Mouse (Mus musculus) embryo, embryonic 9.5 days (tissue): Measurements from ENCODE around the gene Dhrs9.
"Not testable (repeated sequence)": the region's sequence is repeated elsewhere in the genome, so short reads cannot be mapped to it uniquely, and the experiment has no call there.

Experiments used
- DNase-seq: peaks from one replicate; pipeline ENCODE4 v3.0.0-alpha.2; 2017; ENCODE audit errors: extremely low spot score

Gene Dhrs9

GRCm38 (mm10) chr2:69380281-69380680 is at the start of gene Dhrs9:
Gene Dhrs9 (plus strand): TSS chr2:69380445.
- DNase-seq, result no peak

- DNase-seq, result not testable (repeated sequence)
Measured at GRCm38 (mm10) chr2:69331523-69331922, 48.7 kb upstream of the Dhrs9 start.

GRCm38 (mm10) chr2:69341506-69341905 is 38.7 kb upstream of the Dhrs9 start:
- no peak for DNase-seq

- no peak for DNase-seq
Measured at GRCm38 (mm10) chr2:69342496-69343221, 37.6 kb upstream of the Dhrs9 start, which contains the start of gene Abcb11. Gene Abcb11 (minus strand): TSS chr2:69342616.

GRCm38 (mm10) chr2:69355402-69355801 is 24.8 kb upstream of the Dhrs9 start:
- DNase-seq, result not testable (repeated sequence)

- DNase-seq, result no peak
Measured at GRCm38 (mm10) chr2:69364831-69365230, 15.4 kb upstream of the Dhrs9 start.

GRCm38 (mm10) chr2:69365275-69365674 is 15.0 kb upstream of the Dhrs9 start:
- no peak for DNase-seq

GRCm38 (mm10) chr2:69376780-69377179 is 3.5 kb upstream of the Dhrs9 start:
- DNase-seq, result no peak

- no peak for DNase-seq
Measured at GRCm38 (mm10) chr2:69379801-69380200, 444 bp upstream of the Dhrs9 start.

GRCm38 (mm10) chr2:69381740-69382139 is 1.5 kb downstream of the Dhrs9 start:
- DNase-seq, result no peak

- no peak for DNase-seq
Measured at GRCm38 (mm10) chr2:69382838-69383237, 2.6 kb downstream of the Dhrs9 start.

GRCm38 (mm10) chr2:69386118-69386871 is 6.0 kb downstream of the Dhrs9 start:
- no peak for DNase-seq

GRCm38 (mm10) chr2:69393947-69394346 is 13.7 kb downstream of the Dhrs9 start:
- DNase-seq, result no peak

- DNase-seq, result no peak
Measured at GRCm38 (mm10) chr2:69395597-69396248, 15.5 kb downstream of the Dhrs9 start.

GRCm38 (mm10) chr2:69396760-69397435 is 16.7 kb downstream of the Dhrs9 start:
- no peak for DNase-seq

GRCm38 (mm10) chr2:69400866-69401604 is 20.8 kb downstream of the Dhrs9 start:
- DNase-seq, result no peak

- no peak for DNase-seq
Measured at GRCm38 (mm10) chr2:69401891-69402290, 21.6 kb downstream of the Dhrs9 start.

GRCm38 (mm10) chr2:69402309-69402708 is 22.1 kb downstream of the Dhrs9 start:
- DNase-seq, result no peak

- no peak for DNase-seq
Measured at GRCm38 (mm10) chr2:69405692-69406091, 25.4 kb downstream of the Dhrs9 start.

- DNase-seq, result no peak
Measured at GRCm38 (mm10) chr2:69414539-69414938, 34.3 kb downstream of the Dhrs9 start.

- DNase-seq, result no peak
Measured at GRCm38 (mm10) chr2:69415070-69415469, 34.8 kb downstream of the Dhrs9 start.
